Mouse (Mus musculus) erythroid progenitor cell, adult 5-6 weeks (primary cell): Measurements from ENCODE around the gene Ptpn6. TPM values are rescaled to one million over a fixed set of nuclear protein-coding genes. Genes with fewer than 3 reads are reported as not detected.
A peak's percentile ranks its signal among the peaks of the same experiment; 100 is the strongest.
"Not testable (repeated sequence)": the region's sequence is repeated elsewhere in the genome, so short reads cannot be mapped to it uniquely, and the experiment has no call there.

Experiments
- ATAC-seq: replicated peaks from 2 replicates; pipeline ENCODE4 v1.8.0; 2016; ENCODE audit warnings: moderate number of reproducible peaks, mild to moderate bottlenecking, moderate TSS enrichment, inconsistent platforms; ENCODE audit not compliant: poor library complexity, low FRiP score, severe bottlenecking
- total RNA-seq, 2 experiments: library from RNA; stranded (forward) in 1 of 2; stranded (reverse) in 1 of 2; fragments of 150-400 nt in 1 of 2; fragments of 186-747, 209-891 nt in 1 of 2; gene quantifications; 2 replicates each; pipeline versions ENCODE4 v1.2.3 to v1.2.4; 2015 to 2017; ENCODE audit warnings: low replicate concordance in 2 of 2

Ptpn6 gene
- total RNA-seq, 2 experiments from 2014 or later, result 91.8 TPM

DNA sequence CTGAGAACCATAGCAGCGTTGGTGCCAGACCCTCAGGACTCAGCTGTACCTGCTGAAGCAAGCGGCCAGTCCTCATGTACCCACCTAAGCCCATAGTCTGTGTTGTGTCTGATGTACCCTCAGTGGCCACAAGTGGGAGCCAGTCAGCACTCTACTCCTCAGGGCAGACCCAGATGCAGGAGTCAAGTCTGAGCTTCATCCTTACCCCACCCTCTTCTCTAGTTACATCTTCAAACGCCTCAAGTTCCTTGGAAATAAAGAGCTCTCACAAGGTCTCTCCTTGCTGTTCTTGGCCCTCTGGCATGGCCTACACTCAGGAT, 35.8 kb downstream of the Ptpn6 start:
- ATAC-seq, result peak; percentile 76

GRCm38 (mm10) chr6:124702102-124702783, 36.3 kb downstream of the Ptpn6 start:
- ATAC-seq, result no peak

- no peak for ATAC-seq
Observed at GRCm38 (mm10) chr6:124701338-124701737, 37.2 kb downstream of the Ptpn6 start.

DNA sequence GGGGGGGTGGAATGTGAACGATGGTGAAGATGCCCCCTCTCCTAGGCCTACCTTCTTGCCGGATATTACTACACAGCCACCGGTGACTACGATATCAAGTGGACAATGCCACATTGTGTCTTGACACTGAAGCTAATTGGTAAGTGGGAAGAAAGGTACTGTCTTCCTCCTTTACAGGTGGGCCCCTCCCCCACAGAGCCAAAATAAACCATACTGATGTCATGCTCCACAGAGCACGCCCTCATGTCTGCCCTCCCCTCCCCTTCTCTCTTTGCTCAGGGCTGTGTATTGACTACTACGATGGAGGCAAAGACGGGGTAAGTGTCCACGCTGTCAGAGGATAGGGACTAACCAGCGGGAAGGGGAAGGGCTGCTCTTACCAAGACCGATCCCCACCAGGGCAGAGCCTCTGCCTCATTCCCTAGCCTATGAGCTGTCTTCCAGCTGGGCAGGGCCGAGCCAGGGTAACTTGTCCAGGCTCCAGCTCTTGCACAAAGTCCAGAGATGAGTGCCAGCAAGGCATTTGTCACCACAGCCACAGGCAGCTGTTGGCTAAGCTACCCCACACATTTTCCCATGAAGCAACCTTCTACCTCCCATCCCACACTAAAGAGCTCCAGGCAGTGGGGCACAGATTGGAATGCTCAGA, 38.4 kb downstream of the Ptpn6 start:
- ATAC-seq, result no peak

- no peak for ATAC-seq
Observed at GRCm38 (mm10) chr6:124699366-124699765, 39.1 kb downstream of the Ptpn6 start.

DNA sequence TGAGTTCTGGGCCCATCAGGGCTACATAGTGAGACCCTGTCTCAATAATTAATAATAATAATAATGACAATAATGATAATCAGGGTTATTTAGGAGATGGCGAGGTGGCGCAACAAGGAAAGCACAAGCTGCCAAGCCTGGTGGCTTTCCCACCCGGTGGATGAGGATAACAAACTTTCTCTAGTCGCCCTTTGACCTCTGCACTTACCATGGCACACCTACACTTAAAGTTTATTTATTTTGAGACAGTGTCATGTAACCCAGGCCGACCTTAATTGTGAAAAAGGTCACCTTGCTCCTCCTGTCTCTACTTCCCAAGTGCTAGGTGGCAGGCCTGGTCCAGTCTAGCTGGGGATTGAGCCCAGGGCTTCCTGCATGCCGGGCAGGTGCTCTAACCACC, 39.8 kb downstream of the Ptpn6 start:
- ATAC-seq, result no peak

GRCm38 (mm10) chr6:124696441-124697150, 41.9 kb downstream of the Ptpn6 start:
- ATAC-seq, result no peak

DNA sequence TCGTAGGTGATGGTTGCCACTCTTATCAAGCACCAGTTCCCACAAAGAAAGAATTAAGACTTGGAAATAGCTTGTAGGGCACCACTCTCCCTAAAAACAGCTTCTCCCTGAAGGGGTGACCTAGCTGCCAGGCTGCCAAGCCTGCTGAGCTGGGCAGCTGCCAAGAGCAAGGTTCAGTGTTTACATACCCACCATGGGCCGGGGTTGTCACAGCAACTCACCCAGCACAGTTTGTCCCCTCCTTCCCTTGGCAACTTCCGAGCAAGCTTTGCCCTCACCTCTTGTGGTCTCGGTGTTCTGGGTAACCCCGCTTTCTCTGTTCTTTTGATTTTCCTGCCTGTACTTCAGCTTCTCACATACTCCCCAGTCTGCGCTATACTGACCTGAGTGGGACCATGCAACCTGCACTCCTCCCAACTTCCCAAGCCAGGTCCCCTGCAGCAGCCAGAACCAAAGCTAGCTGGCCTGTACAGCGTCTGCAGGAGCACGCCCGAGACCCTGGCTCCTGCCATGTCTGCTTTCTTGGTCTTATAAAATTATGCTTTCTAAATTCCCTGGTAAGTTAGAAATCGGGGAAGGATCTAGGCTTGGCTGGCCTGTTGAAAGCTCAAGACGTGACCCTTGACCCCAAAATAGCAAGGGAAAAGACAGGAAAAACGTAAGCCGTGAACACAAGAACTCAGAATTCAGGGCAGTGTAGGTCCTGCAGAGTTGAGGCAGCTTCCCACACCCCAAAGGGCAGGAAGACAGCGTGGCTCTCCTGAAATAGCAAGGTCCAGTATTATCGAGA, 44.2 kb downstream of the Ptpn6 start:
- ATAC-seq, result no peak

GRCm38 (mm10) chr6:124693243-124693981, 45.1 kb downstream of the Ptpn6 start:
- ATAC-seq, result no peak

GRCm38 (mm10) chr6:124690517-124690916, 48.0 kb downstream of the Ptpn6 start:
- no peak for ATAC-seq

DNA sequence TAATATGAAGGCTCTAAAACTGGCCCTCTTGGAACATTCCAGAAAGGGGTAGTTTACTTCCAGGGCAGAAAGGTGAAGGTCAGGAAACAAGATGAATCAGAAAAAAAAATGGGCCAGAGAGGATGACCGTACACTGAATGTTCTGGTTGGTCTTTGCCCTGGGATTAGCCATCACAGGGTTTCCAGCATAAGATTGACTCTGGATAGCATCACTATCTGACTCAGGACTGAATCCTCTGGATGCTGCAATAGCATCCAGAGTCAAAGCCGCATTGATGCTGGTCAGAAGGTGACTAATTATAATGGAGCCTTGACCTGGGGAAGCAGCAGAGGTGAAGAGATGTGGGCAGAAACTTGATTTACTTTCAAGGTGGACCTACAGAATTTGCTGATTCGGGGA, 49.5 kb downstream of the Ptpn6 start:
- ATAC-seq, result no peak

DNA sequence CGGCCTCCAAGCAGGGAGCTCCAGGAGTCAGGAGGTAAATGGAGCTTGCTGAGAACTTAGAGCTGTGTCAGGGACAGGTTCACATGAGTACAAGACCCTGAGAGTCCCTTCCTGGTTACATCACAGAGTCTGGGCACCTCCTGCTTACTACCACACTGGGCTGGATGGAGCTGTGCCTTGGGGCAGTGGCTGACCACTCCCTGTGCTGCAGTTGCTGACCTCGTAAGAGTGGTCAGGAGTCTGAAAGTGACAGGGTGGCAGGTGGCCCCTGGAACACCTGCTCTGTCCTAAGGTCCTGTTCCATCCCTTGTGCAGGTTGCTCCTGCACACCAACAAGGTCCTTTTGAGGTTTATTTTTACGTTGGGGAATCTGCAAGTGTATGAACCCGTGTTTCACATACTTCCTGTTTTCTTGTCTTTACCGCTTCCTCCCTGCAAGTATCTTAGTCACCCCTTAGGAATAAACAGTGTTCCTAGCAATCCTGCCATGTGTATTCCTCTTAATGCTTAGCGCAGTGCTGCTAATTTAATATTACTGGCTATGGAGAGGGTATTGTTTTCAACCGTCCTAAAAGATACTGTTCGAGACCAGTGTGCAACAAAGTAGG, 50.3 kb downstream of the Ptpn6 start:
- no peak for ATAC-seq

GRCm38 (mm10) chr6:124686644-124687043, 51.9 kb downstream of the Ptpn6 start:
- not testable (repeated sequence) for ATAC-seq

DNA sequence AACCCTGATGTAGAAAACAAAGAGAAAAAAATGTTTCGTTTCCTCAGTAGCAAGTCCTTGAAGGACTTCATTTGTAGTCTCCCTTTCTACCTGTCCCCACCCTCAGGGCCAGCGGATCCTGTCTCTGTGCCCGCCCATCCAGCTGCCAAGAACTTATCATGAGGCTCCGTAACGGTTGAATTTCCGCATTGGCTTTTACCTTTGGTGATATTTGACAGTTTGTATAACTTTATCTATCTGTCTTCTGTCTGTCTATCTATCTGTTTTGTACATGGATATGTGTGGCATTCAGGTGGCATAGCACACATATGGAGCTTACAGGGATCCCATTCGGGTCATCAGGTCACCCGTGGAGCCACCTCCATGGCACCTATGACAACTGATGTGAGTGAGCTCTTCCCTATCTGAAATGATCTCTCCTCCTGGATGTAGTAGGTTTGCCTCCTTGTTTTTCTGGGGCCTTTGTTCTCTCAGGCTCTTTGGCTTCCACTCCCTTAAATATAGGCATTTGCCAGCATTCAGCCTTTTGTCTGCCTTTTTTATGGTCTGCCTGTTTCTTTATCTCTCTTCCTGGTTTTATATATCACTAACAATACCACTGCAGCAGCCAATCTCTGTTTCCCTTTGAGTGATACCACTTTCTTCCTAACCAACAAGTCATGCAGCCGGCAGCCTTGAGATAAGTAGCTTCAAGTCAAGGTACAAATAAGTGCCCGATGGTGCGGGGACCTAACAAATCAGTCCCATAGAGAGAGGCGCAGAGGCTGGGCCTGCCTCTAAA, 52.7 kb downstream of the Ptpn6 start:
- ATAC-seq, result 0 out of 2 replicates have a peak, but pooled peaks have one; percentile 38

GRCm38 (mm10) chr6:124683591-124684417, 54.7 kb downstream of the Ptpn6 start:
- ATAC-seq, result peak; percentile 57

DNA sequence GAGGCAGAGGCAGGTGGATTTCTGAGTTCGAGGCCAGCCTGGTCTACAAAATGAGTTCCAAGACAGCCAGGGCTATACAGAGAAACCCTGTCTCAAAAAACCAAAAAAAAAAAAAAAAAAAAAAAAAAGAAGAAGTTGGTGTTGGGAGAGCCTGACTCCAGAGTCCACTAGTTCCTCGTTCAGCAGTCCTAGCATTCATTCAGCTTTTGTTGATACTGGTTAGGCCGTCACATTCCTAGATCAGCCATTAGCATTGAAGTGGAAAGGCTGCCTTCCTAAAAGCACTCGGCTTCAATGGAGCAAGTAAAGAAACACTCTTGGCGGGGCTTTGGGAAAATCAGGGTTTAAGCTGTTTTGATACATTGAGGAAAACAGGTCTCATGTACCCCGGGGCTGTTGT, 56.2 kb downstream of the Ptpn6 start:
- ATAC-seq, result not testable (repeated sequence)

GRCm38 (mm10) chr6:124679486-124679885, 59.0 kb downstream of the Ptpn6 start:
- no peak for ATAC-seq

DNA sequence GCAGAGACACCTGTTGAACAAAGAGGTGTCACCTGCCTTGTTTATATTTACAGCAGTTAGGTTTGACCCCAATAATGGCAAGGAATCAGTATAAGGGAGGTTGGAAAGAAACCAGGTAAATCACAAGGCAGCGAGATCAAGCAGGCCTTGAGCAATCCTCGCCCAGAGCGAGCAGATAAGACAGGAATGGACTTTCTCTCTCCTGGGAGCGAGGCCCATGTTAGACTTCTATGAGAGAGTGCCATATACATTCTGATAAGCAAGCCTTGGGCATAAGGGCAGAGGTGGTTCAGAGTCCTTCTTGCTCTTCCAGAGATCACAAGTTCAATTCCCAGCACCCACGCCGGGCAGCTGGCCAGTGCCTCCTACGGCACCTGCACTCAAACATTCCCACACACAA, 59.7 kb downstream of the Ptpn6 start:
- no peak for ATAC-seq
